Mouse (Mus musculus) megakaryocyte-erythroid progenitor cell, adult 5-6 weeks (primary cell): Measurements from ENCODE around the gene Rccd1. TPM values are rescaled to one million over a fixed set of nuclear protein-coding genes. Genes with fewer than 3 reads are reported as not detected.

Experiments
- ATAC-seq: replicated peaks from 2 replicates; pipeline ENCODE4 v1.8.0; 2016; ENCODE audit warnings: mild to moderate bottlenecking, inconsistent platforms; ENCODE audit not compliant: severe bottlenecking, poor library complexity, low FRiP score, low TSS enrichment
- total RNA-seq, 2 experiments: library from RNA; stranded (forward) in 1 of 2; stranded (reverse) in 1 of 2; fragments of 200-1000, 215-1000 nt in 1 of 2; fragments of >200 nt in 1 of 2; fragmentation: Nextera tagmentation in 1 of 2; gene quantifications; 2 replicates each; pipeline ENCODE4 v1.2.3; 2014 to 2017

Gene Rccd1
- total RNA-seq (2014; fragmentation: Nextera tagmentation) (22.7 and 26.3 TPM in 2 replicates), total RNA-seq (2017) (20.4 and 25.0 TPM in 2 replicates)

DNA sequence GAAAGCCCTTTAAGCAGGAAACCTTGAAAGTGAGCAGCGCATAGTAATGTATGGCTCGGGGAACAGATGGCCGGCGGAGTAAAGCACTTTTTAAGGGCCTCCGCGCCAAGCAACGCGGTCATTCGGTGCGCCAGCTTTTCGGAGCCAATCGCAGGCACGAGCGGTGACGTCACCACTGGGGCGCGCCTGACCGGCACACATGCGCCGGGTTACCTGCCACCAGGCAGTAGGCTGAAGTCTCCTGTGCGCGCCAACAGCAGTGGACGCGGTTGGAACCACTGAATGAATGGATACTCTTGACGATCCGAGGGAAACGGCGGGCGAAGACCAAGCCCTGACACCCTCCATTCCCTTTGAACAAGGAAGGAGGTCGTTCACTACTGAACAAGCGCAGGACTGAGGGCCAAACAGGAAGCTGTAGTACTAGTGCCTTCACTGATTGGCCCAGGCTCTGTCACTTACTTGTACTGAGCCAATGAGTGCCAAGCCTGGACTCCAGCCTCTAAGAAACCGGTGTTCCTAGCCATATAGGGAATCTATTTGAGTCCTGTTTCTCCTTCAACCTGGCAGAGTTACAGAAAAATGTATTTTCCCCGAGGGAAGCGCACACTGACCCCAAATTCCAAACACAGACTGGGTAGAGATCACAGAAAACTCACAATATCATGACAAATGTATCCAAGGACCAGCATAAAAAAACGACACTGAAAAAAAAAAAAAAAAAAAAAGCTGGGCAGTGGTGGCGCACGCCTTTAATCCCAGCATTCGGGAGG is at the start of gene Rccd1:
Gene Rccd1, minus strand, starts transcription at position 412 of the 773 bp plus-strand sequence.
- ATAC-seq, result peak; percentile 93

GRCm38 (mm10) chr7:80373850-80374249 is 49.6 kb upstream of the Rccd1 start:
- ATAC-seq, result peak; percentile 15; the same call in 1 of the 2 replicates

DNA sequence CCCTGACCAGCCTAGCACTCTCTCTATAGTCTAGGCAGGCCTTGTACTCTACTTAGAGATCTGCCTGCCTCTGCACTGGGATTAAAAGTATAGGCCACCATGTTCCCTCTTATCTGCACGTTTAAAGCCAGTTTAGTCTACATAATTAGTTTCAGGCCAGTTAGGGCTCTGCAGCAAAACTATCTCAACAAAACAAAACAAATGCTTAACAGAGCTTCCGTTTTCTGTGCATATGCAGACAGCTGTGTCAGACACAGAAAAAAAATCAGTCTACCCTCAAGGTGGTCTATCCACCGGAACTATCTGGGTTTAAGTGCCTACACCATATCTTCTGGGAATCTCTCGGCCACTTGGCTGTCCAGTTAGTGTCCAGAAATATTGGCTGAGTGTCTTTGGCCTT is 49.1 kb upstream of the Rccd1 start:
- ATAC-seq, result no peak

GRCm38 (mm10) chr7:80372667-80373066 is 48.4 kb upstream of the Rccd1 start:
- ATAC-seq, result no peak

DNA sequence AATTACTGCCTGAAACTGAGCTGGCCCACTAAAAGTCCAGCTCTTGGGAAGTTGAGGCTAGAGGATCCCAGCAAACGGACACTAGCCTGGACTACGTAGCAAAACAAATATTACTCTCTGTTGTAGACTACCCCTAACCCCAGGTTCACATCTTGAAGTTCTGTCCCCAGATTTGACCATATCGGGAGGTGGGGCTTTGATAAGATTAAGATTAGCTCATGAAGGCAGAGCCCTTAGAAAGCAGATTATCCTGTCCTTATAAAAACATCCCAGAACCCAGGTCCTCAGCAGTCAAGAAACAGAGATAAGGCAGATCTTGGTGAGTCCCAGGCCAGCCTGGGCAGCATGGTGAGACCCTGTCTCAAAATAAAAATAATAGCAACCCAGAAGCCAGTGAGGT is 47.9 kb upstream of the Rccd1 start:
- ATAC-seq, result no peak

- ATAC-seq, result no peak
Measured at GRCm38 (mm10) chr7:80371041-80371751, 46.9 kb upstream of the Rccd1 start, which contains the start of gene Man2a2. TSS of gene Man2a2 (minus strand) at chr7:80371375.

GRCm38 (mm10) chr7:80370649-80371040 is 46.4 kb upstream of the Rccd1 start:
- peak; percentile 63 for ATAC-seq

GRCm38 (mm10) chr7:80369967-80370431 is 45.7 kb upstream of the Rccd1 start:
- no peak for ATAC-seq

DNA sequence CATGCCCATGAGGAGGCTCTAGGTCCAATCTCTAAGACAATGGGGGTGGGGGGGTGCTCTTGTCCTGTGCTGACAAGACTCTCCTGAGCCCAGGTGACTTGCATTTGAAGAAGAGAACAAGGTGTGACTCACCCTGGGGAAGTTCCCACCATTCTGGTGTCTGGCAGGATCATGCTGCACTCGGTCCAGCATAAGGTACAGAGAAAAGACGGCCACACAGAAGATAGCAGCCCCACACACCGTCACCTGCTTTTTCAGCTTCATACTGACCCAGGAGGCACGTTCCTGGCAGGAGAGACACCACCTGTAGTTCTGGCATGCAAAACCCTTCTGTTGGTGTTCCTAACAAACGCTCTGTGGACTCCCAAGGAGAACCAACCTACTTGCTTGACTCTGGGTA is 45.2 kb upstream of the Rccd1 start:
- ATAC-seq, result no peak

DNA sequence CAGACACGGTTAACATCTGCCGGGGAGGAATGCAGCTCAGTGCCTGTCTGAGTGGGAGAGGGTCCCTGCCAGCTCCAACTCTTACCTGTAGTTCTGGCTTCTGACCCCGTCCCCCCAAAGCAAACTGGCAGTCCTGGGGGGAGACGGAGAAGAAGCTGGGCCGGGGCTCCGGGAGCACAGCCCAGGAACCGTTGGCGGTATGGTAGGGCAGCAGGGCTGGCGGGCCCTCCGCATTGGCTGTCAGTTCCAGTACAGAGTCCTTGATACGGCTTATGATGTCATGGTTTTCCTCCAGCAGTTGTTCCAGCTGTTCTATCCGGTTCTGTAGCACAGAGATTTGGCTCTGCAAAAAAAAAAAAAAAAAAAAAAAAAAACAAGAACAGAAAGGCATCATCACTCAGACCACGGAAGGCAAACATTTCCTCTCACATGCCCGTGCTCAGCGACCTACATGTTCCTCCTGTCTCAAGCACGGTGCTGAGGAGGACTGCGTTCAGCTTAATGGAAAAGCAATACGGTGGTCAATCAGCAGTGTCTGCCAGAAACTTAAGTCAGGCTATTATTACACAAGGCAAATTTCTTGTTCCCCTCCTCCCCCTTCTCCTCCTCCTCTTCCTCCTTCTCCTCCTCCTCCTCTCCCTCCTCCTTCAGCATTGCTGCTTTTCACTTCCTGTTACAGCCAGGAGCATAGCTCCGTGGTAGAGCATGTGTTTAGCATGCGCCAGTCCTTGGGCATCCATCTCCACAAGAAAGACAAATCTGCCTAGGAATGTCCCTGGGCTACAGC is 44.6 kb upstream of the Rccd1 start:
- ATAC-seq, result no peak

DNA sequence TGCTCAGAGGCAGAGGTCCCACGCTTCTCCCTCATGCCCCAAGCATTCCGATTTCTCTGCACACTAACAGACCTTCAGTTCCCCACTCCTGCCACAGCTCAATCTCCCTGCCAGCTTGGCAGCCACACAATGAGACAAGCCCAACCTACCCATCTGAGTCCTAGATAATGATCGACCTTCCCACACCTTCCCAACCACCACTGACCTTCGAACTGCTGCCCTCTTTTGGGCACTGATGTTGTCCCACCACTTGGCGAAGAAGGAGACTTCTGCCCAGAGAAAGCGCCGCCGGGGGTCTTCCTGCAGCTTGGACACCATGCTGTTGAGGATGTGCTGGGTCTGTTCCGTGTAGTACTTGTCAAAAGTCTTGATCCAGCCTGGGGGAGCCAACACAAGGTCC is 43.8 kb upstream of the Rccd1 start:
- no peak for ATAC-seq

GRCm38 (mm10) chr7:80367232-80367631 is 43.0 kb upstream of the Rccd1 start:
- no peak for ATAC-seq

DNA sequence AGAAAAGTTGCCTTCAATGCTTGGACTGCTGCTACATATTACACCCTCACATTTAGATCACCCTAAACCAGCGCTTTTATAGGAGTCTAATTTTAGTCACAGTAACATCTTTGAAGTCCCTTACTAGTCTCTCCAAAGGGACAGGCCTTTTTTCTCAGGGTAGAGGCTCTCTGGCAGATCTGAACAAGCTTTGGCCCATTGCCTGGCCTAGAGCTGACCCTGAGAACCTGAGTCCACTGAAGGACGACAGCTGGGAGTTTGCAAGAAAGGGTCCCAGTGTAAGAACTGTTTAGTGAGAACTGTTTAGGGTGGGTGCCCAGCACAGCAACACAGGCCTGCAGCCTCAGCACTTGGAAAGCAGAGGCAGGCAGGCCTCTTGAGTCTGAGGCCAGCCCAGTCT is 41.5 kb upstream of the Rccd1 start:
- no peak for ATAC-seq

DNA sequence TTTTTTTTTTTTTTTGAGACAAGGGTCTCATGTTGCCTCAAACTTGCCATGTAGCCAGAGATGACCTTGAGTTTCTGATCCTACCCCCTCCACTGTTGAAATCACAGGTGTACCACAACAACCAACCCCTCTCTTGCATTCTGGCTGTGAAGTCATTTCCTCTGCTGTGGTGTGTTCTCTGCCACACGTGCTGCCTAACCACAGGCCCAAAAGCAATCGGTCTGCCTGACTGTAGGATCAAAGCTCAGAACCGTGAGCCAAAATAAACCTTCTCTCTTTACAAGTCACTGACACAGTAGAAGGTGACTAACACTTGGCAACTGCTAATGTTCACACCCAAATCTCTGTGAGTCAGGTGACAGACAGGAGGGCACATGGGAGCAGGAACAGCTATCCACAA is 36.2 kb upstream of the Rccd1 start:
- no peak for ATAC-seq

GRCm38 (mm10) chr7:80358039-80358438 is 33.8 kb upstream of the Rccd1 start:
- no peak for ATAC-seq

DNA sequence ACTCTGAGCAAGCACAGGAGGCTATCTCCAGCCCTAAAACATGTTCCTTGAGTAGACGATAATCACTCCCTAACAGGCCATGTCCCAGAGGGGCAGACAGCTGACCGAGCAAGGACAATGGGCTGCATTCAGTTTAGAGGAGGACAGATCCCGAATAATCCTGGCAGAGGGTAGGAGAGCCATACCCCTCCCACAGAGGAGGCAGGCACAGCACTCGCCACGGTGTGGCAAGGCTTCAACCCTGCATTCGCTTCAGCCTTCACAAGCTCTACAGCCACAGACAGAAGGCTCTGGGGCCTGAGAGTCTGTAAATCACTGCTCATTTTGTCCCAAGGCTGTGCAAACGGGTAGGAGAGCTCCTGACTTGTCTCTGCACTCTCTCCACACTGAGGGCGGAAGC is 32.9 kb upstream of the Rccd1 start:
- no peak for ATAC-seq

DNA sequence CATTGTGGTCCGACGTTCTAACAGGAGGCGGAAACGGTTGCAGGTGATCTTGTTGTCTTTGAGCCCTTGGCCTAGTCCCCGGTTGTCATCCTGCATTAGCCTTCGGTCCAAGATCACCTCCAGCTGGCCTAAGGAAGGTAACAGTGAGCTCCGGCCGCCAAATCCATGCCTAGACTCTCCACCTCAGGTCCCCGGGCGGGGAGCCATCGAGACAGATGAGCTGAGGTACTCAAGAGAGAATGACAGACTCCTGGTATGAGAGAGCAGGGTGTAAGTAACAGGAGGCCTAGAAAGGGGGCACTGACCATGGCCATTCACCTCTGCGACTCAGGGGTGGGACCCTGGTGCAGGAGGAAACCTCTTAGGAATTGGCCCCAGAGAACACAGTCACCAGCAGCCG is 32.1 kb upstream of the Rccd1 start:
- ATAC-seq, result no peak

- ATAC-seq, result no peak
Measured at GRCm38 (mm10) chr7:80352920-80353319, 28.7 kb upstream of the Rccd1 start.

DNA sequence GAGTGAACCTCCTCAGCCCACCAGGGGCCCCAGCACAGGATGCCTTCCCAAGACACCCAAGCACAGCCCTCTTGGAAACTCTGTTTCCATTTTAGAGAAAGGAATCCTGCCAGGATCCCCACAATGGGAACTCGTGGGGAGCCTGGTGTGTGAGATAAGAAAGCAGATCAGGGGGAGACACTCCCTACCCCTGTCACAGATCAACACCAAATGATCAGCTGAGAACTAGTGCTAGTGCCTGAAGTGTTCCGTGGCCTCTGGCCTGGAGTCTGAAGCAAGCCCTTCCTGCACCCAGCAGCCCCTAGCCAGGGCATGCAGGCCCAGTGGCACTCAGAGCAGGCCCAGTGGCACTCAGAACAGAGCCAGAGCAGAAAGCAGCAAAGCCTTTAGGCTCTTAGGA is 26.6 kb upstream of the Rccd1 start:
- ATAC-seq, result peak; percentile 79
